Mouse (Mus musculus): Measurements from ENCODE around the gene Gm28845. TPM values are rescaled to one million over a fixed set of nuclear protein-coding genes. Genes with fewer than 3 reads are reported as not detected.

Gm28845 gene
- polyA plus RNA-seq, 1 experiment: not detected

- Histone ChIP-seq H3K27ac (ENCODE audit: insufficient read depth, low read length) (no peak overlapping the region), H3K4me1 (ENCODE audit: control insufficient read depth, insufficient read depth, low read length) (no peaks in the 10 kb centered on the region), H3K4me3 (ENCODE audit: insufficient read depth, low read length) (no peak overlapping the region)
- no peak for TF ChIP-seq POLR2A (IDR thresholded peaks at IDR 0.05; ENCODE audit: low read depth, low read length)
- no peak for TF ChIP-seq CTCF (IDR thresholded peaks at IDR 0.05; ENCODE audit: borderline replicate concordance, insufficient read depth, low read length)
These were observed 9.5 kb downstream of the Gm28845 start for GRCm38 (mm10) chr1:65109756-65110435.

GRCm38 (mm10) chr1:65109196-65109595, 10.2 kb downstream of the Gm28845 start:
- Histone ChIP-seq H3K4me3 (ENCODE audit: insufficient read depth, low read length) (no peak overlapping the region), H3K27ac (ENCODE audit: insufficient read depth, low read length) (no peak overlapping the region), H3K4me1 (ENCODE audit: control insufficient read depth, insufficient read depth, low read length) (no peaks in the 10 kb centered on the region)
- TF ChIP-seq POLR2A (IDR thresholded peaks at IDR 0.05; ENCODE audit: low read depth, low read length) (no peak), CTCF (IDR thresholded peaks at IDR 0.05; ENCODE audit: borderline replicate concordance, insufficient read depth, low read length) (no peak)

- H3K27ac ChIP-seq (ENCODE audit: insufficient read depth, low read length): no peak overlapping the region
- H3K4me3 ChIP-seq (ENCODE audit: insufficient read depth, low read length): no peak overlapping the region
- H3K4me1 ChIP-seq (ENCODE audit: control insufficient read depth, insufficient read depth, low read length): no peaks in the 10 kb centered on the region
- TF ChIP-seq POLR2A (IDR thresholded peaks at IDR 0.05; ENCODE audit: low read depth, low read length) (no peak), CTCF (IDR thresholded peaks at IDR 0.05; ENCODE audit: borderline replicate concordance, insufficient read depth, low read length) (no peak)
These were observed 11.6 kb downstream of the Gm28845 start for GRCm38 (mm10) chr1:65107654-65108279.

GRCm38 (mm10) chr1:65103273-65103672, 16.1 kb downstream of the Gm28845 start, which contains the start of gene Cryga:
Gene Cryga, minus strand, starts transcription at chr1:65103373.
- TF ChIP-seq CTCF (IDR thresholded peaks at IDR 0.05; ENCODE audit: borderline replicate concordance, insufficient read depth, low read length) (no peak), POLR2A (IDR thresholded peaks at IDR 0.05; ENCODE audit: low read depth, low read length) (no peak)
- Histone ChIP-seq H3K4me1 (ENCODE audit: control insufficient read depth, insufficient read depth, low read length) (no peaks in the 10 kb centered on the region), H3K4me3 (ENCODE audit: insufficient read depth, low read length) (no peak within 1 kb of the TSS)

GRCm38 (mm10) chr1:65096953-65097352, 22.4 kb downstream of the Gm28845 start:
- Histone ChIP-seq H3K4me1 (ENCODE audit: control insufficient read depth, insufficient read depth, low read length) (no peaks in the 10 kb centered on the region), H3K27ac (ENCODE audit: insufficient read depth, low read length) (no peak overlapping the region), H3K4me3 (ENCODE audit: insufficient read depth, low read length) (no peak overlapping the region)
- no peak for TF ChIP-seq POLR2A (IDR thresholded peaks at IDR 0.05; ENCODE audit: low read depth, low read length)
- TF ChIP-seq CTCF (IDR thresholded peaks at IDR 0.05; ENCODE audit: borderline replicate concordance, insufficient read depth, low read length): no peak

More at GRCm38 (mm10) chr1:65103273-65103672, 16.1 kb downstream of the Gm28845 start, which contains the start of gene Cryga:
- no peak within 1 kb of the TSS for H3K27ac ChIP-seq (ENCODE audit: insufficient read depth, low read length)

GRCm38 (mm10) chr1:65091566-65091965, 27.8 kb downstream of the Gm28845 start:
- Histone ChIP-seq H3K27ac (ENCODE audit: insufficient read depth, low read length) (no peak overlapping the region), H3K4me1 (ENCODE audit: control insufficient read depth, insufficient read depth, low read length) (no peaks in the 10 kb centered on the region)
- TF ChIP-seq POLR2A (IDR thresholded peaks at IDR 0.05; ENCODE audit: low read depth, low read length): no peak
- TF ChIP-seq CTCF (IDR thresholded peaks at IDR 0.05; ENCODE audit: borderline replicate concordance, insufficient read depth, low read length): no peak

GRCm38 (mm10) chr1:65090370-65090769, 29.0 kb downstream of the Gm28845 start:
- Histone ChIP-seq H3K4me1 (ENCODE audit: control insufficient read depth, insufficient read depth, low read length) (no peaks in the 10 kb centered on the region), H3K4me3 (ENCODE audit: insufficient read depth, low read length) (no peak overlapping the region), H3K27ac (ENCODE audit: insufficient read depth, low read length) (no peak overlapping the region)
- TF ChIP-seq POLR2A (IDR thresholded peaks at IDR 0.05; ENCODE audit: low read depth, low read length) (no peak), CTCF (IDR thresholded peaks at IDR 0.05; ENCODE audit: borderline replicate concordance, insufficient read depth, low read length) (no peak)

More at GRCm38 (mm10) chr1:65091566-65091965, 27.8 kb downstream of the Gm28845 start:
- no peak overlapping the region for H3K4me3 ChIP-seq (ENCODE audit: insufficient read depth, low read length)

- no peaks in the 10 kb centered on the region for H3K4me1 ChIP-seq (ENCODE audit: control insufficient read depth, insufficient read depth, low read length)
- H3K4me3 ChIP-seq (ENCODE audit: insufficient read depth, low read length): no peak overlapping the region
- TF ChIP-seq CTCF (IDR thresholded peaks at IDR 0.05; ENCODE audit: borderline replicate concordance, insufficient read depth, low read length): no peak
- TF ChIP-seq POLR2A (IDR thresholded peaks at IDR 0.05; ENCODE audit: low read depth, low read length): no peak
- H3K27ac ChIP-seq (ENCODE audit: insufficient read depth, low read length): no peak overlapping the region
These were observed 30.6 kb downstream of the Gm28845 start for GRCm38 (mm10) chr1:65088567-65089356.

GRCm38 (mm10) chr1:65082188-65082587, 37.2 kb downstream of the Gm28845 start, which contains the start of gene Crygb:
Gene Crygb, minus strand, starts transcription at chr1:65082288.
- Histone ChIP-seq H3K4me1 (ENCODE audit: control insufficient read depth, insufficient read depth, low read length) (no peaks in the 10 kb centered on the region), H3K27ac (ENCODE audit: insufficient read depth, low read length) (no peak within 1 kb of the TSS), H3K4me3 (ENCODE audit: insufficient read depth, low read length) (no peak within 1 kb of the TSS)
- TF ChIP-seq POLR2A (IDR thresholded peaks at IDR 0.05; ENCODE audit: low read depth, low read length): no peak
- TF ChIP-seq CTCF (IDR thresholded peaks at IDR 0.05; ENCODE audit: borderline replicate concordance, insufficient read depth, low read length): no peak
